Mouse (Mus musculus) testis, adult 2 months (tissue): Measurements from ENCODE around the gene Grm7.

Experiments
- CTCF ChIP-seq: fragments of 200-500 bp; IDR thresholded peaks from 2 replicates; pipeline ENCODE4 v1.5.1; 2012; ENCODE audit warnings: low read depth, mild to moderate bottlenecking, inconsistent platforms, low read length, moderate library complexity; ENCODE audit not compliant: control insufficient read depth, insufficient read depth, insufficient replicate concordance
- POLR2A ChIP-seq: fragments of 200-500 bp; IDR thresholded peaks from 2 replicates; pipeline ENCODE4 v1.6.1; 2012; ENCODE audit warnings: low read depth, mild to moderate bottlenecking, inconsistent platforms, low read length, moderate library complexity; ENCODE audit not compliant: control insufficient read depth

DNA sequence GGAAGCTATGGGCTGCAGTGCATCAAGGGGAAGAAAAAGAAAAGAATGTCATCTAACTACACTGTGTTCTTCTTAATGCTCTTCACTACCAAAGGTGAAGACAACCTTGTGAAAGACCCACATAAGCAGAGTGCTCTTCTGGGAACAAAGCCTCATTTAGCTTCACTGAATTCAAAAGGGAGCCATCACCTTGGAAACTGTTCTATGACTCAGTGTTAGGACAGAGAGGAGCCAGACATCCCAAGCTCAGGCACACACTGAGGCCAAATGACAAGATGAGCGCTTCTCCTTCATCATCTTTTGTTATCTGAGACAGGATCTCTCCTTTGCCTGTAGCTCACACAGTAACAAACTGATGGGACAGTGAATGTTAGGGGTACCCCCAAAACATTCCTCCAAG is 45.6 kb downstream of the Grm7 start:
- TF ChIP-seq CTCF (no peak), POLR2A (no peak)
